Mouse (Mus musculus) liver, embryonic 13.5 days (tissue): ENCODE measurements around the gene Eci2. TPM values are rescaled to one million over a fixed set of nuclear protein-coding genes. Genes with fewer than 3 reads are reported as not detected.
"Not testable (repeated sequence)": the region's sequence is repeated elsewhere in the genome, so short reads cannot be mapped to it uniquely, and the experiment has no call there.

Experiments
- ATAC-seq: fragments of 200-750 bp; cut with Nextera tagmentation; 2 replicates; pipeline ENCODE4 v1.8.0; 2017; ENCODE audit warnings: low read depth, mild to moderate bottlenecking, moderate number of reproducible peaks, moderate library complexity
- DNase-seq: peaks from one replicate; pipeline ENCODE4 v3.0.0; 2022
- H3K27ac ChIP-seq: fragments of 300-500 bp; sonication (generic); 2 replicates; pipeline ENCODE4 v1.5.1; 2015; ENCODE audit warnings: moderate library complexity, mild to moderate bottlenecking, inconsistent platforms
- H3K27me3 ChIP-seq: fragments of 300-500 bp; sonication (generic); 2 replicates; pipeline ENCODE4 v1.6.1; 2015; ENCODE audit warnings: mild to moderate bottlenecking, inconsistent platforms
- H3K36me3 ChIP-seq: fragments of 300-500 bp; sonication (generic); 2 replicates; pipeline ENCODE4 v1.6.1; 2015; ENCODE audit warnings: mild to moderate bottlenecking, inconsistent platforms
- H3K4me1 ChIP-seq: fragments of 300-500 bp; sonication (generic); replicated peaks from 2 replicates; pipeline ENCODE4 v1.6.1; 2015; ENCODE audit warnings: inconsistent platforms
- H3K4me2 ChIP-seq: fragments of 300-500 bp; sonication (generic); 2 replicates; pipeline ENCODE4 v1.6.1; 2015; ENCODE audit warnings: inconsistent platforms, mild to moderate bottlenecking, moderate library complexity
- H3K4me3 ChIP-seq: fragments of 300-500 bp; sonication (generic); replicated peaks from 2 replicates; pipeline ENCODE4 v1.5.1; 2015; ENCODE audit warnings: mild to moderate bottlenecking, inconsistent platforms
- H3K9ac ChIP-seq: fragments of 300-500 bp; sonication (generic); 2 replicates; pipeline ENCODE4 v1.6.1; 2015; ENCODE audit warnings: mild to moderate bottlenecking, inconsistent platforms
- H3K9me3 ChIP-seq: fragments of 300-500 bp; sonication (generic); replicated peaks from 2 replicates; pipeline ENCODE4 v1.6.1; 2016; ENCODE audit warnings: inconsistent platforms
- WGBS: fragments of 180-500 bp; shearing (Covaris S2); methylation state at CpG from one replicate; pipeline ENCODE4 v1.1.7; 2015; ENCODE audit not compliant: insufficient replicate concordance; 5-methylcytosine and 5-hydroxymethylcytosine counted together
- polyA plus RNA-seq: library from polyadenylated mRNA; unstranded; fragments of >200 nt; fragmentation: Nextera tagmentation; extraction: Ambion mirVana; gene quantifications from 2 replicates; pipeline ENCODE4 v1.2.1, GENCODE M21; 2015

Eci2 gene
- polyA plus RNA-seq, 1 experiment from 2014 or later = 50.4 TPM

GRCm38 (mm10) chr13:34963511-34964397, 63.1 kb downstream of the Eci2 start, which contains the start of gene Eci3:
Eci3 (minus strand) TSS chr13:34963810.
- H3K4me1 ChIP-seq = peaks cover 14% of the 10 kb centered on the region
- H3K27ac ChIP-seq = no peak within 1 kb of the TSS
- H3K27me3 ChIP-seq = peaks cover 39% of the 10 kb centered on the region
- WGBS = 2% methylated on average over 32 of the region's 32 CpGs
- peak within 1 kb of the TSS; percentile 42 for H3K4me3 ChIP-seq
- DNase-seq (no peak), ATAC-seq (no peak)
- H3K9ac ChIP-seq = 0 out of 2 replicates have a peak within 1 kb of the TSS, but pooled peaks have one; percentile 3
- H3K36me3 ChIP-seq = no peaks in the 10 kb centered on the region
- H3K9me3 ChIP-seq = no peaks in the 10 kb centered on the region; the same call in 1 of the 2 replicates
- H3K4me2 ChIP-seq = peak within 1 kb of the TSS; percentile 63

- no peak overlapping the region for H3K27ac ChIP-seq
- no peaks in the 10 kb centered on the region for H3K36me3 ChIP-seq
- ATAC-seq = no peak
- WGBS = 65% methylated on average over 4 of the region's 4 CpGs
- DNase-seq = no peak
- H3K9ac ChIP-seq = no peak overlapping the region
- H3K9me3 ChIP-seq = no peaks in the 10 kb centered on the region; the same call in 1 of the 2 replicates
- H3K4me3 ChIP-seq = no peak overlapping the region
- H3K27me3 ChIP-seq = peaks cover 35% of the 10 kb centered on the region
- no peak overlapping the region for H3K4me2 ChIP-seq
- peaks cover 14% of the 10 kb centered on the region for H3K4me1 ChIP-seq
Observed at GRCm38 (mm10) chr13:34960996-34961770, 65.7 kb downstream of the Eci2 start.

GRCm38 (mm10) chr13:34958158-34958557, 68.7 kb downstream of the Eci2 start:
- not testable (repeated sequence) for H3K9ac ChIP-seq, H3K9me3 ChIP-seq, H3K27me3 ChIP-seq, H3K4me2 ChIP-seq, DNase-seq, ATAC-seq, H3K4me3 ChIP-seq, H3K4me1 ChIP-seq, H3K27ac ChIP-seq, H3K36me3 ChIP-seq
- WGBS = 56% methylated on average over 3 of the region's 3 CpGs

GRCm38 (mm10) chr13:34956901-34957300, 70.0 kb downstream of the Eci2 start:
- no peaks in the 10 kb centered on the region for H3K36me3 ChIP-seq
- H3K27me3 ChIP-seq = no peaks in the 10 kb centered on the region
- no peaks in the 10 kb centered on the region for H3K4me1 ChIP-seq
- ATAC-seq = no peak
- H3K27ac ChIP-seq = no peak overlapping the region
- H3K4me2 ChIP-seq = no peak overlapping the region
- no peak overlapping the region for H3K4me3 ChIP-seq
- no peak overlapping the region for H3K9ac ChIP-seq
- H3K9me3 ChIP-seq = no peaks in the 10 kb centered on the region; the same call in 1 of the 2 replicates
- WGBS = 74% methylated on average over 4 of the region's 4 CpGs
- DNase-seq = no peak

GRCm38 (mm10) chr13:34951437-34951836, 75.5 kb downstream of the Eci2 start:
- H3K27me3 ChIP-seq, H3K4me3 ChIP-seq, H3K4me2 ChIP-seq, H3K4me1 ChIP-seq, DNase-seq, H3K9ac ChIP-seq, H3K27ac ChIP-seq, H3K9me3 ChIP-seq, H3K36me3 ChIP-seq: not testable (repeated sequence)
- WGBS = 36% methylated on average over 2 of the region's 2 CpGs
- 0 out of 2 replicates have a peak, but pooled peaks have one; percentile 58 for ATAC-seq

GRCm38 (mm10) chr13:34942370-34942769, 84.5 kb downstream of the Eci2 start:
- Histone ChIP-seq H3K27me3 (no peaks in the 10 kb centered on the region), H3K36me3 (no peaks in the 10 kb centered on the region), H3K27ac (no peak overlapping the region), H3K4me2 (no peak overlapping the region), H3K4me3 (no peak overlapping the region), H3K9me3 (no peaks in the 10 kb centered on the region), H3K4me1 (no peaks in the 10 kb centered on the region), H3K9ac (no peak overlapping the region)
- DNase-seq (no peak), ATAC-seq (no peak)

- Histone ChIP-seq H3K4me3 (no peak overlapping the region), H3K9ac (no peak overlapping the region), H3K9me3 (no peaks in the 10 kb centered on the region), H3K36me3 (no peaks in the 10 kb centered on the region), H3K4me2 (no peak overlapping the region), H3K27me3 (no peaks in the 10 kb centered on the region), H3K27ac (no peak overlapping the region), H3K4me1 (no peaks in the 10 kb centered on the region)
- 67% methylated on average over 10 of the region's 10 CpGs for WGBS
- DNase-seq (no peak), ATAC-seq (no peak)
Observed at GRCm38 (mm10) chr13:34934931-34935644, 91.8 kb downstream of the Eci2 start.

Other genes with a start within 250 kb of the Eci2 start
- gene Prpf4b, start 151.8 kb downstream of the Eci2 start, polyA plus RNA-seq = 41.7 and 52.2 TPM in 2 replicates
- gene Fam217a, start 102.8 kb downstream of the Eci2 start, polyA plus RNA-seq = 0.35 and 0.44 TPM in 2 replicates
- not detected in 2 replicates for gene 4933417A18Rik, start 102.7 kb downstream of the Eci2 start, polyA plus RNA-seq
- 0.18 TPM in 1 of 2 replicates, not detected in the other for gene Eci3, start 63.3 kb downstream of the Eci2 start, polyA plus RNA-seq